Mouse (Mus musculus): ENCODE data around the gene Alox12b. TPM values are rescaled to one million over a fixed set of nuclear protein-coding genes. Genes with fewer than 3 reads are reported as not detected.

Alox12b gene
- polyA plus RNA-seq, 1 experiment from 2014 or later: 0.08 TPM

DNA sequence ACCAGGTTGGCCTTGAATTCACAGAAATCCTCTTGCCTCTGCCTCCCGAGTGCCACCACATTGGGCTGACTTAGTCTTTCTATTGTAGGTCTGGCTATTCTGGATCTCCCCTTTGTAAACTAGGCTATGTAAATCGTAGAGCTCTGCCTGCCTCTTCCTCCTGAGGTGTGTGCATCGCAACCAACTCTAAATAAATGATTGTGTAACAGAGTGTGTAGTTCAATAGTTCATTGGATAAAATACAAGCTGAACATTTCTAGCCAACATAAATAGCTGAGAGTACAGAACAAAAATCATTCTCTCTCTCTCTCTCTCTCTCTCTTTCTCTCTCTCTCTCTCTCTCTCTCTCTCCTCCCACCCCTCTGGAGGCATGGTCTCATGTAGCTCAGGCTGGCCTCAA, 42.2 kb upstream of the Alox12b start:
- WGBS: 80% methylated on average over 3 of the region's 3 CpGs
- Histone ChIP-seq H3K4me1 (replicated peaks; ENCODE audit: control insufficient read depth, insufficient read depth, low read length) (peaks cover 10% of the 10 kb centered on the region), H3K27me3 (ENCODE audit: control insufficient read depth, insufficient read depth, low read length) (peaks cover 4% of the 10 kb centered on the region; the same call in 1 of the 2 replicates), H3K36me3 (ENCODE audit: control insufficient read depth, insufficient read depth, low read length) (no peaks in the 10 kb centered on the region), H3K4me2 (ENCODE audit: low read depth, low read length, severe bottlenecking) (no peak overlapping the region), H3K27ac (ENCODE audit: low read depth, low read length) (no peak overlapping the region), H3K9ac (ENCODE audit: low read length) (no peak overlapping the region), H3K4me3 (ENCODE audit: low read depth, low read length) (no peak overlapping the region), H3K9me3 (ENCODE audit: control insufficient read depth, low read length) (no peaks in the 10 kb centered on the region)
- DNase-seq (ENCODE audit: low spot score) (no peak), ATAC-seq (replicated peaks; ENCODE audit: low FRiP score) (no peak)

DNA sequence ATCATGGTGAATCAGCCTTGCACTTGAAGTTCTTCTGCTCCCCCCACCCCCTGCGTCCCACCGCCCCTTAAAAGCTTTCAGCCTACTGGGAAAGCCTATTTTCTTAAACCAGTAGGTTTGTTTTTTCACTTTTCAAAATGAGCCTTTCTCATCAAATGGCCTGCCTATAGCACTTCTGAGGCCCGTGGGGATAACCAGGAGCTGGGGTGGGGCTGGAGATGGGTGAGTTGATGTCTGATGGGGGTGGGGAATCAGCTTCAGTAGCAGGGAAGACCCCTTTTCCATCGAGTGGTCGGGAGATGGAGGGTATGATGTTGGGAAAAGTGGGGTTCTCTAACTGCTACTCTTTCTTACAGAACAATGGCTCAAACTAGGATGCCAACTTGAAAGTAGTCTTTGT, 39.9 kb upstream of the Alox12b start:
- DNase-seq (ENCODE audit: low spot score) (no peak), ATAC-seq (replicated peaks; ENCODE audit: low FRiP score) (no peak)
- Histone ChIP-seq H3K4me2 (ENCODE audit: low read depth, low read length, severe bottlenecking) (peak overlapping the region; percentile 97; the same call in 1 of the 2 replicates), H3K27ac (ENCODE audit: low read depth, low read length) (no peak overlapping the region), H3K4me3 (ENCODE audit: low read depth, low read length) (no peak overlapping the region), H3K4me1 (replicated peaks; ENCODE audit: control insufficient read depth, insufficient read depth, low read length) (peaks cover 29% of the 10 kb centered on the region), H3K9me3 (ENCODE audit: control insufficient read depth, low read length) (no peaks in the 10 kb centered on the region), H3K27me3 (ENCODE audit: control insufficient read depth, insufficient read depth, low read length) (peaks cover 13% of the 10 kb centered on the region), H3K9ac (ENCODE audit: low read length) (no peak overlapping the region), H3K36me3 (ENCODE audit: control insufficient read depth, insufficient read depth, low read length) (no peaks in the 10 kb centered on the region; the same call in 1 of the 2 replicates)
- 57% methylated on average over 5 of the region's 5 CpGs for WGBS

DNA sequence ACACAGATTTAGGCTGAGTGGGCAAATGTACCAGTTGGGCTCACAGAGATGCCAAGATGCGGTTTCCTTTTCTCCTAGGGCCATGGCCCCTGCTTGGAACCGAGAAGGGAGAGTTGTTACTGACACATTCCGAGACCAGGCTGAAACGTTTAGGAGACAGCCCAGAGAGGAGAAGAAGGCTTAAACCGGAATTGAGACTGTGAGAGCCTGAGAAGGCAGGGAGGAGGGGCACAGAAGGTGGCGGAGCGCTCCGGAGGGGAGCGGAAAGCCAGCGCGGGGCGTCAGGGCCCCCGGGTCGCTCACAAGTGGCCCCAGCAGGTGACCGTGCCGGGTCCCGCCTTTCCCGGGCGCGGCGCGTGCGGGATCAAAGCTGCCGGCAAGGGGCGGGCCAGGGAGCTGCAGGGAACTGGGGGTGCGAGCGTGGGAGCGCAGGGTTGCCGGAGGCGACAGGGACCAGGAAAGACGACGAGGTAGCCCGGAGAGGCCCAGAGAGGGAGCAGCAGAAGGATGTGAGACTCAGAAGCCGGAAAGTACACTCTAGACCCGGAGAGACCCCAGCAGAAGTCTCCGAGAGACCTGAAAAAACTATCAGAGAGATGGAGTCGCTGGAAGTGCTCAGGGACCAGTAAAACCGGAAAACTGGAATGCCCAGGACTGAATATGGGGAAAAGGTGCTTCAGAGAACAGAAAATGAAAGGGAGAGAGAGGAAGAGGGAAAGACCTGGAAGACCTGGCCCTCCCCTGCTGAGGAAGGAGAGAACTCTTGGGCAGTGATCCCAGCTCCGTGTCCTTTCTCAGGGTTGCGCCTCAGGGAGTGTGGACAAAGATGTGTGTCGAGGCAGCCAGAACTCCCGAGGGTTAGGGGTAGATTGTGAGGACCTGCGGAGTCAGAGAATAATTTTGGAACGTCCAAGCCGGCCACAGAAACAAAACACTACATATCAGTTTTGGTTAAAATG, 38.8 kb upstream of the Alox12b start:
- H3K36me3 ChIP-seq (ENCODE audit: control insufficient read depth, insufficient read depth, low read length): no peaks in the 10 kb centered on the region; the same call in 1 of the 2 replicates
- WGBS: 1% methylated on average over 45 of the region's 45 CpGs
- peak overlapping the region; percentile 75 for H3K9ac ChIP-seq (ENCODE audit: low read length)
- peaks cover 13% of the 10 kb centered on the region for H3K27me3 ChIP-seq (ENCODE audit: control insufficient read depth, insufficient read depth, low read length)
- ATAC-seq (replicated peaks; ENCODE audit: low FRiP score) (peak; percentile 22; the same call in 1 of the 2 replicates), DNase-seq (ENCODE audit: low spot score) (peak; percentile 85)
- peak overlapping the region; percentile 97 for H3K4me2 ChIP-seq (ENCODE audit: low read depth, low read length, severe bottlenecking)
- H3K4me1 ChIP-seq (replicated peaks; ENCODE audit: control insufficient read depth, insufficient read depth, low read length): peaks cover 29% of the 10 kb centered on the region
- no peaks in the 10 kb centered on the region for H3K9me3 ChIP-seq (ENCODE audit: control insufficient read depth, low read length)
- peak overlapping the region; percentile 55 for H3K27ac ChIP-seq (ENCODE audit: low read depth, low read length)
- peak overlapping the region; percentile 74 for H3K4me3 ChIP-seq (ENCODE audit: low read depth, low read length)

DNA sequence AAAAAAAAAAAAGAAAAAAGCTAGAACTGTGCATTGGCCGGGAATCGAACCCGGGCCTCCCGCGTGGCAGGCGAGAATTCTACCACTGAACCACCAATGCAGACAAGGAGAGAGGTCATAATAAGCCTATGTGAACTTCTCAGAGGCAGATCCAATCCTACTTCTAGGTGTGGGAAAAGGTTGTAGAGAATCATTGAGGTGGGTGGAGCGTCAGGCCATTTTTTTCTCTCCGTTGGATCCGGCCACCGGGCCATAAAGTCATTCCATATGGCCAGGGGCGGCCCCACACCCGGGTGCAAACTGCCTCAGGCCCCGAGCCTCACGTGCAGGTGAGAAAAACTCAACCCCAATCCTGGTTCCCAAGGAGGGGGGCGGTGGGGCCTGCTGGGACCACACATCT, 38.0 kb upstream of the Alox12b start:
- Histone ChIP-seq H3K36me3 (ENCODE audit: control insufficient read depth, insufficient read depth, low read length) (no peaks in the 10 kb centered on the region; the same call in 1 of the 2 replicates), H3K27ac (ENCODE audit: low read depth, low read length) (no peak overlapping the region), H3K4me2 (ENCODE audit: low read depth, low read length, severe bottlenecking) (peak overlapping the region; percentile 97), H3K4me3 (ENCODE audit: low read depth, low read length) (peak overlapping the region; percentile 74), H3K4me1 (replicated peaks; ENCODE audit: control insufficient read depth, insufficient read depth, low read length) (peaks cover 30% of the 10 kb centered on the region), H3K9me3 (ENCODE audit: control insufficient read depth, low read length) (no peaks in the 10 kb centered on the region), H3K9ac (ENCODE audit: low read length) (no peak overlapping the region; the same call in 1 of the 2 replicates), H3K27me3 (ENCODE audit: control insufficient read depth, insufficient read depth, low read length) (peaks cover 13% of the 10 kb centered on the region)
- DNase-seq (ENCODE audit: low spot score) (peak; percentile 92), ATAC-seq (replicated peaks; ENCODE audit: low FRiP score) (no peak)
- WGBS: 3% methylated on average over 15 of the region's 15 CpGs

DNA sequence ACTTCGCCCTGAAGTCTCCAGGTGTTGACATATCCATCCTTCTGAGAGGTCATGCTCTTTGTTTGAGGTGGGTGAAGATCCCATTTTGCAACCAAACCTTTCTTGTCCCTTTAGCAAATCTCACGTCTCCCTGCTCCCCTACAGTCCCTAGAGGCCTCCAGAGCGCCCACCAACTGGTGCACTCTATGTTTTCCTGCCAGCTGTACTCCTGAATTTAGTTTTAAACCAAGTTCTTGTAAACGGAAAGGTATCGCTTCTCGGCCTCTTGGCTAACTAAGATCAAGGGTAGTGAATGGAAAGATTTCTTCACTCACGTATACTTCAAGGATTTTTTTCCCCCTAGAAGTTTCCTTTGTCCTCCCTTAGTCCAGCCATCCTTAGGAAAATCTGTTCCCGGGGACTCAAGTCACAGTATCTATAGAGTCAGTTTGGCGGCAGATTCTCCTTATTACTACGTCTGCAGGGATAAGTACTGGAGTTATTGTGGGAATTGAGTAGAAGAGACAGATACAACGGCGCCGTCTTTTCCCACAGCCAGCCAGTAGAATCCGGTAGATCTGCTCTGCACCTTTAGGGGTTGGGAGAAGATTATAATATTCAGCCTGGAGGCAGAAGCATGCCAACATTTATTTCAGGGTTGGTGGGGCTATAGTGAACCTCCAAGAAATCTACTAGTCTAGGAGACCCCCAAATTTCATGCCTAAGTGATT, 37.2 kb upstream of the Alox12b start:
- H3K4me2 ChIP-seq (ENCODE audit: low read depth, low read length, severe bottlenecking): peak overlapping the region; percentile 96
- H3K27me3 ChIP-seq (ENCODE audit: control insufficient read depth, insufficient read depth, low read length): peaks cover 13% of the 10 kb centered on the region
- H3K4me1 ChIP-seq (replicated peaks; ENCODE audit: control insufficient read depth, insufficient read depth, low read length): peaks cover 30% of the 10 kb centered on the region
- no peaks in the 10 kb centered on the region for H3K9me3 ChIP-seq (ENCODE audit: control insufficient read depth, low read length)
- 27% methylated on average over 14 of the region's 14 CpGs for WGBS
- DNase-seq (ENCODE audit: low spot score) (no peak), ATAC-seq (replicated peaks; ENCODE audit: low FRiP score) (no peak)
- H3K27ac ChIP-seq (ENCODE audit: low read depth, low read length): no peak overlapping the region
- no peaks in the 10 kb centered on the region; the same call in 1 of the 2 replicates for H3K36me3 ChIP-seq (ENCODE audit: control insufficient read depth, insufficient read depth, low read length)
- H3K9ac ChIP-seq (ENCODE audit: low read length): no peak overlapping the region; the same call in 1 of the 2 replicates
- peak overlapping the region; percentile 76 for H3K4me3 ChIP-seq (ENCODE audit: low read depth, low read length)

DNA sequence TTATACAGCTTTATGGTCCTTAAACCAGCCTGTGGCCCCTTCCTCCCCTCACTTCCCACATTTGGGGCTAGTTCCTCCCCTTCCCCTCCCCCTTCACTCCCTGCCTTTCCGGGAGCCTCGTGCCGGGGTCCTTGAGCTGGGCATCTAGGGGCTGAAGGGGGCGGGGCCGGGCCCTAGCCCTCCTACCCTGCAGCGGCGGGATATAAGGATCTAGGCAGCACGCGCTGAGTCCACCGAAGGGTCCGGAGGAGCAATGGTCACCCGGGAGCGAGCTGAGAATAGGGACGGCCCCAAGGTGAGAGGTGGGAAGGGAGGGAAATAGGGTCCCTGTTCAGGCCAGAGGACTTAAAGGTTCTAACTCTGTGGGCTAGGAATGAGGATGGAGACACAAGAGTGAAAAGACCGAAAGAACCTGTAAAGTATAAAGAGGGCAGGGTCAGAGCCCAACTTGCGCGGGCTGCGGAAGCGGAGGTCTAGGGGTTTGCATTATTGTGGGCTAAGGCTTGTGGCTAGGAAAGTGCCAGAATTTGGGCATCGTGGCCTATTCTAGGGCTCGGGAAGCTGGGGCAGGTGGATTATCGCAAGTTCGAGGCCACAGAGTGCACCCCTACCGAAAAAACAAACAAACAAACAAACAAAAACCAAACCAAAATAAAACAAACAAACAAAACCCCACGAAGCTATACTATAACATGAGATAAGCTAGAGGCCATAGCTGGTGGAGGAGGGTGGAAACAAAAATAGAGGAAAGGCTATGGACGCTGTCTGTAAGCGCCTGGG, 36.4 kb upstream of the Alox12b start, which contains the start of gene Hes7:
Gene Hes7 (plus strand): TSS at position 184 of the 780 bp plus-strand sequence.
- peaks cover 13% of the 10 kb centered on the region for H3K27me3 ChIP-seq (ENCODE audit: control insufficient read depth, insufficient read depth, low read length)
- DNase-seq (ENCODE audit: low spot score) (peak; percentile 76), ATAC-seq (replicated peaks; ENCODE audit: low FRiP score) (no peak)
- H3K4me2 ChIP-seq (ENCODE audit: low read depth, low read length, severe bottlenecking): peak within 1 kb of the TSS; percentile 97
- peaks cover 30% of the 10 kb centered on the region for H3K4me1 ChIP-seq (replicated peaks; ENCODE audit: control insufficient read depth, insufficient read depth, low read length)
- 2% methylated on average over 27 of the region's 27 CpGs for WGBS
- H3K4me3 ChIP-seq (ENCODE audit: low read depth, low read length): peak within 1 kb of the TSS; percentile 76
- no peak within 1 kb of the TSS for H3K27ac ChIP-seq (ENCODE audit: low read depth, low read length)
- H3K9me3 ChIP-seq (ENCODE audit: control insufficient read depth, low read length): no peaks in the 10 kb centered on the region
- H3K36me3 ChIP-seq (ENCODE audit: control insufficient read depth, insufficient read depth, low read length): no peaks in the 10 kb centered on the region; the same call in 1 of the 2 replicates
- H3K9ac ChIP-seq (ENCODE audit: low read length): peak within 1 kb of the TSS; percentile 69

DNA sequence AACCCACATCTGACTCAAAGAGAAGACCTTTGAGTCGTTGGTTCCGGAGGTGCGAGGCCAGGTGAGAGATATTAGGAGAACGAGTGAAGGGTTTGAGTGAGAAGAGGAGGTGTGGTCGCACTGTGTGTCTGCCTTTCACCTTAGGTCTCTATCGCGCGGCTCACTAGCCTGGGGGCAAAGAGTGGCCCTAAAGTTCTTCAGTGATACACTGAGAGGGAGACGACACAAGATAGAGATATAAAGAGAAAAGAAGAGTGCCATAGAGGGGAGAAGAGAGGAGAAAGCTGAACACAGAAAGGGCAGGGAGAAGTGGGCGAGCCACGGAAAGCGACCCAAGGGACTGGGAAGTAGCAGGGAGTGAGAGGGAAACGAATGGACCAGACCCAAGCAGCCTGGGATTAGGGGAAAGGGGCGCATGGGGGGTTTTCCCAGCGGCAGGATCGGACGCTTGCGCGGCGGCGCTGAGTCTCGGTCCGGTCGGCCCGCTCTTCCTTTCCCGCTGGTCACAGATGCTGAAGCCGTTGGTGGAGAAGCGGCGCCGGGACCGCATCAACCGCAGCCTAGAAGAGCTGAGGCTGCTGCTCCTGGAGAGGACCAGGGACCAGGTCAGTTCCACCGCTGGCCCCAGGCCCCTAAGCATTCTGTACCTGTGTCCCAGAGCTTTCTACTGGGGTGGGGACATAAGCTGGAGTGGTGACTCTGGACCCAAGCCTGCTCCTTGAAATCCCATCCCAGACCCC, 35.6 kb upstream of the Alox12b start:
- whole genome bisulfite sequencing: under 1% methylated on average over 33 of the region's 33 CpGs
- DNase-seq (ENCODE audit: low spot score) (peak; percentile 70), ATAC-seq (replicated peaks; ENCODE audit: low FRiP score) (no peak)
- H3K27me3 ChIP-seq (ENCODE audit: control insufficient read depth, insufficient read depth, low read length): peaks cover 13% of the 10 kb centered on the region
- peak overlapping the region; percentile 96 for H3K4me2 ChIP-seq (ENCODE audit: low read depth, low read length, severe bottlenecking)
- H3K4me3 ChIP-seq (ENCODE audit: low read depth, low read length): peak overlapping the region; percentile 76
- H3K9ac ChIP-seq (ENCODE audit: low read length): peak overlapping the region; percentile 69
- peaks cover 34% of the 10 kb centered on the region for H3K4me1 ChIP-seq (replicated peaks; ENCODE audit: control insufficient read depth, insufficient read depth, low read length)
- H3K27ac ChIP-seq (ENCODE audit: low read depth, low read length): no peak overlapping the region
- H3K9me3 ChIP-seq (ENCODE audit: control insufficient read depth, low read length): no peaks in the 10 kb centered on the region
- no peaks in the 10 kb centered on the region; the same call in 1 of the 2 replicates for H3K36me3 ChIP-seq (ENCODE audit: control insufficient read depth, insufficient read depth, low read length)

Data from forebrain, embryonic 11.5 days (tissue).